Mouse (Mus musculus): ENCODE measurements at regions not wholly inside any gene's neighbourhood (a gene's known extent, or its start where the extent isn't known, plus 50 kb on each side); places are given as distances from the start of the nearest gene placed in this dataset.

GRCm38 (mm10) chr5:148751980-148752379 lies 177.1 kb downstream of the Katnal1 start:
- H3K4me3 ChIP-seq (replicated peaks in 1 of 3; ENCODE audit: low read depth in 2 of 3, low read length in 2 of 3, poor library complexity in 1 of 3), result no peak overlapping the region
- dilution Hi-C loops (cut with MboI; ENCODE audit: extremely low pct_ligation_motif_present, extremely low pct_unique_long_range_greater_than_20kb, low sequenced_read_pairs), result no loop called here
- DNase-seq (ENCODE audit: extremely low read depth), result no peak
- no peak overlapping the region for H3K4me2 ChIP-seq (ENCODE audit: insufficient read depth, low read depth, poor library complexity, severe bottlenecking)
- H3K4me1 ChIP-seq (ENCODE audit: control insufficient read depth in 1 of 2, insufficient read depth in 2 of 2), result no peaks in the 10 kb centered on the region
- no peaks in the 10 kb centered on the region for H3K79me2 ChIP-seq (replicated peaks; ENCODE audit: control insufficient read depth, extremely low read depth, insufficient read depth, poor library complexity, severe bottlenecking)
- TF ChIP-seq ZMIZ1 (IDR thresholded peaks at IDR 0.05; ENCODE audit: low read depth, low read length) (no peak), ZC3H11A (IDR thresholded peaks at IDR 0.05; ENCODE audit: low read depth, low read length) (no peak), BHLHE40 (IDR thresholded peaks at IDR 0.05; ENCODE audit: low read depth, low read length) (no peak), SIN3A (IDR thresholded peaks at IDR 0.05; ENCODE audit: low read length) (no peak), HCFC1 (IDR thresholded peaks at IDR 0.05; ENCODE audit: low read depth, low read length) (no peak), JUN (IDR thresholded peaks at IDR 0.05; ENCODE audit: insufficient read depth, low read depth, low read length) (no peak), CTCF (conservative IDR thresholded peaks at IDR 0.05 in 1 of 2, IDR thresholded peaks at IDR 0.05 in 1 of 2; ENCODE audit: low read depth in 2 of 2, low read length in 2 of 2) (no peak), MAX (IDR thresholded peaks at IDR 0.05; ENCODE audit: low read length) (no peak), RCOR1 (conservative IDR thresholded peaks at IDR 0.05; ENCODE audit: low read depth, low read length) (no peak), TCF12 (IDR thresholded peaks at IDR 0.05; ENCODE audit: low read depth, low read length) (no peak), JUND (conservative IDR thresholded peaks at IDR 0.05; ENCODE audit: low read depth, low read length) (no peak), EP300 (IDR thresholded peaks at IDR 0.05; ENCODE audit: low read length) (no peak), MXI1 (IDR thresholded peaks at IDR 0.05; ENCODE audit: low read depth, low read length) (no peak), USF2 (conservative IDR thresholded peaks at IDR 0.05; ENCODE audit: low read depth, low read length) (no peak), ETS1 (conservative IDR thresholded peaks at IDR 0.05; ENCODE audit: low read depth, low read length) (no peak), CHD2 (IDR thresholded peaks at IDR 0.05; ENCODE audit: low read length) (no peak), ZNF384 (IDR thresholded peaks at IDR 0.05; ENCODE audit: low read depth, low read length) (no peak)
- H3K9me3 ChIP-seq (replicated peaks; ENCODE audit: low read length), result peaks cover 22% of the 10 kb centered on the region
- in situ Hi-C loops (cut with MboI; ENCODE audit: low pct_ligation_motif_present, low pct_unique_long_range_greater_than_20kb, low sequenced_read_pairs), result no loop called here
- H3K27ac ChIP-seq (ENCODE audit: insufficient read depth, low read depth), result no peak overlapping the region
- no peaks in the 10 kb centered on the region for H3K27me3 ChIP-seq (replicated peaks)
- H3K9ac ChIP-seq (ENCODE audit: insufficient read depth, low read depth), result no peak overlapping the region
- peaks cover 0 to 10% of the 10 kb centered on the region in 2 experiments for H3K36me3 ChIP-seq (replicated peaks in 1 of 2; ENCODE audit: control insufficient read depth in 1 of 2, insufficient read depth in 1 of 2, low read length in 1 of 2)

GRCm38 (mm10) chr5:148750002-148750734 lies 179.0 kb downstream of the Katnal1 start:
- TF ChIP-seq PAX5 (IDR thresholded peaks at IDR 0.05; ENCODE audit: low read length), result no peak
- TF ChIP-seq MAFK (IDR thresholded peaks at IDR 0.05; ENCODE audit: insufficient replicate concordance, low read length), result no peak
- no peak for TF ChIP-seq SIN3A (IDR thresholded peaks at IDR 0.05; ENCODE audit: low read length)
- no peak for TF ChIP-seq MYC (IDR thresholded peaks at IDR 0.05; ENCODE audit: low read depth, low read length)
- no peak for TF ChIP-seq SMC3 (IDR thresholded peaks at IDR 0.05; ENCODE audit: low read depth, low read length)
- dilution Hi-C loops (cut with MboI; ENCODE audit: extremely low pct_ligation_motif_present, extremely low pct_unique_long_range_greater_than_20kb, low sequenced_read_pairs) (no loop called here), in situ Hi-C loops (cut with MboI; ENCODE audit: low pct_ligation_motif_present, low pct_unique_long_range_greater_than_20kb, low sequenced_read_pairs) (no loop called here)
- no peak overlapping the region for H3K9ac ChIP-seq (ENCODE audit: insufficient read depth, low read depth)
- H3K4me3 ChIP-seq (replicated peaks in 1 of 3; ENCODE audit: low read depth in 2 of 3, low read length in 2 of 3, poor library complexity in 1 of 3), result no peak overlapping the region
- DNase-seq (ENCODE audit: extremely low read depth), result no peak
- peaks cover 0 to 8% of the 10 kb centered on the region in 2 experiments for H3K36me3 ChIP-seq (replicated peaks in 1 of 2; ENCODE audit: control insufficient read depth in 1 of 2, insufficient read depth in 1 of 2, low read length in 1 of 2)
- H3K9me3 ChIP-seq (replicated peaks; ENCODE audit: low read length), result peaks cover 12% of the 10 kb centered on the region
- no peaks in the 10 kb centered on the region for H3K79me2 ChIP-seq (replicated peaks; ENCODE audit: control insufficient read depth, extremely low read depth, insufficient read depth, poor library complexity, severe bottlenecking)
- H3K27ac ChIP-seq (ENCODE audit: insufficient read depth, low read depth), result no peak overlapping the region
- no peaks in the 10 kb centered on the region for H3K27me3 ChIP-seq (replicated peaks)
- H3K4me1 ChIP-seq (ENCODE audit: control insufficient read depth in 1 of 2, insufficient read depth in 2 of 2), result no peaks in the 10 kb centered on the region
- no peak overlapping the region for H3K4me2 ChIP-seq (ENCODE audit: insufficient read depth, low read depth, poor library complexity, severe bottlenecking)

All from CH12.LX (cell line).